7 mouse cellular contexts compared by ENCODE assay signal in genomic region chr4:135493271-135493670, GRCm38 (mm10). TPM values are rescaled to one million over a fixed set of nuclear protein-coding genes. Genes with fewer than 3 reads are reported as not detected.
DNase-seq lines count a peak whose midpoint lies in the region; ATAC-seq lines count a peak whose summit lies in the region.

No protein-coding gene starts in this region.

- H3K36me3 ChIP-seq in hindbrain, embryonic 11.5 days (ENCODE audit: control insufficient read depth, insufficient read depth, low read length): no peaks in the 10 kb centered on the region

- no peaks in the 10 kb centered on the region for H3K27me3 ChIP-seq in hindbrain, embryonic 11.5 days (ENCODE audit: control insufficient read depth, insufficient read depth, low read length)

- H3K9me3 ChIP-seq in hindbrain, embryonic 11.5 days (ENCODE audit: control insufficient read depth, low read length): no peaks in the 10 kb centered on the region

- DNase-seq in 416B (ENCODE audit: low read depth): peak; percentile 75
- DNase-seq in CD4-positive helper T cell, adult 2 months (ENCODE audit: low read depth, low spot score): peak; percentile 54
- no peak for DNase-seq in hindbrain, embryonic 11.5 days (ENCODE audit: low spot score)
- DNase-seq in lung, postnatal 25 days (ENCODE audit: low spot score): peak; percentile 30
- DNase-seq in thymus, postnatal 25 days: no peak
- no peak for DNase-seq in adrenal gland, postnatal 25 days

- no peak overlapping the region for H3K4me3 ChIP-seq in hindbrain, embryonic 11.5 days (ENCODE audit: low read depth, low read length)

- H3K4me1 ChIP-seq in hindbrain, embryonic 11.5 days (replicated peaks; ENCODE audit: control insufficient read depth, insufficient read depth, low read length): peaks cover 2% of the 10 kb centered on the region; the same call in 1 of the 2 replicates

- ATAC-seq in hindbrain, embryonic 11.5 days (ENCODE audit: low FRiP score): no peak
- ATAC-seq in inflammation-experienced regulatory T-cells, adult 6 months: no peak

- H3K9ac ChIP-seq in hindbrain, embryonic 11.5 days (ENCODE audit: low read depth, low read length): no peak overlapping the region

- no peak overlapping the region for H3K27ac ChIP-seq in hindbrain, embryonic 11.5 days (ENCODE audit: low read depth, low read length)

- WGBS in hindbrain, embryonic 11.5 days: 53% methylated on average over 4 of the region's 4 CpGs

- peak overlapping the region; percentile 96; the same call in 1 of the 2 replicates for H3K4me2 ChIP-seq in hindbrain, embryonic 11.5 days (replicated peaks; ENCODE audit: low read depth, low read length)

RNA-seq across cellular contexts. Expression of gene Stpg1, which starts 1.3 kb away (rescaled TPM):
- polyA plus RNA-seq in hindbrain, embryonic 11.5 days (2014; fragmentation: Nextera tagmentation; extraction: Ambion mirVana): 0.79 and 1.0 TPM in 2 replicates
- under 1 TPM in 1 of 3 experiments, not detected in 2; 0.19 TPM for polyA plus RNA-seq in inflammation-experienced regulatory T-cells, adult 6 months (2017; shearing (Covaris generic))
- 0.91 TPM in 1 of 2 replicates, not detected in the other for total RNA-seq in adrenal gland, postnatal 25 days (2021)

RNA-seq across cellular contexts. Expression of gene Nipal3, which starts 1.6 kb away (rescaled TPM):
- polyA plus RNA-seq in hindbrain, embryonic 11.5 days (2014; fragmentation: Nextera tagmentation; extraction: Ambion mirVana): 2.7 and 5.8 TPM in 2 replicates
- 10 to 100 TPM in 2 of 3 experiments, 1 to 10 TPM in 1; 10.0 to 18.2 (median 13.6) TPM for polyA plus RNA-seq in inflammation-experienced regulatory T-cells, adult 6 months (2017; shearing (Covaris generic))
- total RNA-seq in adrenal gland, postnatal 25 days (2021): 12.7 and 26.6 TPM in 2 replicates

RNA-seq across cellular contexts. Expression of gene Rcan3, which starts 59.6 kb away (rescaled TPM):
- 11.0 and 13.9 TPM in 2 replicates for polyA plus RNA-seq in hindbrain, embryonic 11.5 days (2014; fragmentation: Nextera tagmentation; extraction: Ambion mirVana)
- polyA plus RNA-seq in inflammation-experienced regulatory T-cells, adult 6 months (2017; shearing (Covaris generic)): 10 to 100 TPM in 2 of 3 experiments, 1 to 10 TPM in 1; 8.4 to 16.1 (median 13.4) TPM
- 11.9 and 16.9 TPM in 2 replicates for total RNA-seq in adrenal gland, postnatal 25 days (2021)

Comparison
In these comparisons a context has a peak if more than half of its experiments do, and no peak if none do; other contexts are left out.
1. DNase-seq: peak in 416B (single experiment), CD4-positive helper T cell, adult 2 months (single experiment) and lung, postnatal 25 days (single experiment); none in hindbrain, embryonic 11.5 days (single experiment), thymus, postnatal 25 days (single experiment) and adrenal gland, postnatal 25 days (single experiment).